Mouse (Mus musculus): ENCODE measurements around the gene Cpne2. TPM values are rescaled to one million over a fixed set of nuclear protein-coding genes. Genes with fewer than 3 reads are reported as not detected.

Cpne2 gene
- polyA plus RNA-seq, 1 experiment from 2014 or later = 26.4 TPM

GRCm38 (mm10) chr8:94540025-94540424 is 7.2 kb downstream of the Cpne2 start:
- Histone ChIP-seq H3K9ac (no peak overlapping the region), H3K36me3 (no peaks in the 10 kb centered on the region), H3K4me3 (no peak overlapping the region), H3K9me3 (no peaks in the 10 kb centered on the region), H3K27me3 (no peaks in the 10 kb centered on the region), H3K4me1 (replicated peaks) (peaks cover 23% of the 10 kb centered on the region), H3K4me2 (no peak overlapping the region), H3K27ac (replicated peaks) (no peak overlapping the region)
- 87% methylated on average over 2 of the region's 2 CpGs for WGBS
- ATAC-seq (ENCODE audit: low FRiP score, low read depth) = no peak

GRCm38 (mm10) chr8:94540889-94541795 is 8.4 kb downstream of the Cpne2 start:
- Histone ChIP-seq H3K4me1 (replicated peaks) (peaks cover 18% of the 10 kb centered on the region), H3K9me3 (no peaks in the 10 kb centered on the region), H3K9ac (no peak overlapping the region), H3K4me2 (no peak overlapping the region), H3K27me3 (no peaks in the 10 kb centered on the region), H3K4me3 (no peak overlapping the region), H3K27ac (replicated peaks) (no peak overlapping the region), H3K36me3 (no peaks in the 10 kb centered on the region)
- no peak for ATAC-seq (ENCODE audit: low FRiP score, low read depth)
- 65% methylated on average over 18 of the region's 18 CpGs for WGBS

- Histone ChIP-seq H3K9me3 (no peaks in the 10 kb centered on the region), H3K27me3 (no peaks in the 10 kb centered on the region), H3K4me1 (replicated peaks) (peaks cover 10% of the 10 kb centered on the region), H3K4me2 (no peak overlapping the region), H3K9ac (no peak overlapping the region), H3K4me3 (no peak overlapping the region), H3K36me3 (no peaks in the 10 kb centered on the region), H3K27ac (replicated peaks) (no peak overlapping the region)
- 81% methylated on average over 8 of the region's 8 CpGs for WGBS
- ATAC-seq (ENCODE audit: low FRiP score, low read depth) = no peak
These were observed 11.2 kb downstream of the Cpne2 start for GRCm38 (mm10) chr8:94543981-94544380.

GRCm38 (mm10) chr8:94549041-94549440 is 16.3 kb downstream of the Cpne2 start:
- Histone ChIP-seq H3K9ac (no peak overlapping the region), H3K4me3 (no peak overlapping the region), H3K27ac (replicated peaks) (0 out of 2 replicates have a peak overlapping the region, but pooled peaks have one; percentile 2), H3K4me2 (no peak overlapping the region), H3K9me3 (no peaks in the 10 kb centered on the region), H3K36me3 (no peaks in the 10 kb centered on the region), H3K27me3 (no peaks in the 10 kb centered on the region), H3K4me1 (replicated peaks) (peaks cover 27% of the 10 kb centered on the region)
- no peak for ATAC-seq (ENCODE audit: low FRiP score, low read depth)
- WGBS = 59% methylated on average over 5 of the region's 5 CpGs

GRCm38 (mm10) chr8:94549482-94549881 is 16.7 kb downstream of the Cpne2 start:
- no peak for ATAC-seq (ENCODE audit: low FRiP score, low read depth)
- H3K4me2 ChIP-seq = no peak overlapping the region
- no peaks in the 10 kb centered on the region for H3K36me3 ChIP-seq
- WGBS = 53% methylated on average over 5 of the region's 5 CpGs
- H3K27ac ChIP-seq (replicated peaks) = 0 out of 2 replicates have a peak overlapping the region, but pooled peaks have one; percentile 2
- no peak overlapping the region for H3K4me3 ChIP-seq
- H3K27me3 ChIP-seq = no peaks in the 10 kb centered on the region
- H3K9me3 ChIP-seq = no peaks in the 10 kb centered on the region
- H3K9ac ChIP-seq = no peak overlapping the region
- H3K4me1 ChIP-seq (replicated peaks) = peaks cover 27% of the 10 kb centered on the region

- Histone ChIP-seq H3K9ac (no peak overlapping the region), H3K4me1 (replicated peaks) (peaks cover 27% of the 10 kb centered on the region), H3K9me3 (no peaks in the 10 kb centered on the region), H3K27ac (replicated peaks) (no peak overlapping the region), H3K4me2 (no peak overlapping the region), H3K4me3 (no peak overlapping the region), H3K27me3 (no peaks in the 10 kb centered on the region), H3K36me3 (no peaks in the 10 kb centered on the region)
- ATAC-seq (ENCODE audit: low FRiP score, low read depth) = no peak
- 82% methylated on average over 5 of the region's 5 CpGs for WGBS
These were observed 17.2 kb downstream of the Cpne2 start for GRCm38 (mm10) chr8:94549998-94550397.

- Histone ChIP-seq H3K9me3 (no peaks in the 10 kb centered on the region), H3K27ac (replicated peaks) (peak overlapping the region; percentile 73), H3K4me2 (no peak overlapping the region), H3K36me3 (no peaks in the 10 kb centered on the region), H3K9ac (no peak overlapping the region), H3K4me1 (replicated peaks) (peaks cover 21% of the 10 kb centered on the region), H3K27me3 (no peaks in the 10 kb centered on the region), H3K4me3 (no peak overlapping the region)
- WGBS = 29% methylated on average over 17 of the region's 17 CpGs
- ATAC-seq (ENCODE audit: low FRiP score, low read depth) = peak; percentile 85
These were observed 19.0 kb downstream of the Cpne2 start for GRCm38 (mm10) chr8:94551471-94552422.

- ATAC-seq (ENCODE audit: low FRiP score, low read depth) = no peak
- 73% methylated on average over 2 of the region's 2 CpGs for WGBS
- Histone ChIP-seq H3K36me3 (no peaks in the 10 kb centered on the region), H3K4me2 (no peak overlapping the region), H3K4me3 (no peak overlapping the region), H3K27ac (replicated peaks) (peak overlapping the region; percentile 73; the same call in 1 of the 2 replicates), H3K9me3 (no peaks in the 10 kb centered on the region), H3K4me1 (replicated peaks) (peaks cover 21% of the 10 kb centered on the region), H3K27me3 (no peaks in the 10 kb centered on the region), H3K9ac (no peak overlapping the region)
These were observed 19.9 kb downstream of the Cpne2 start for GRCm38 (mm10) chr8:94552696-94553095.

- peaks cover 8% of the 10 kb centered on the region for H3K4me1 ChIP-seq (replicated peaks)
- ATAC-seq (ENCODE audit: low FRiP score, low read depth) = no peak
- no peak overlapping the region for H3K4me2 ChIP-seq
- H3K9ac ChIP-seq = no peak overlapping the region
- 84% methylated on average over 3 of the region's 3 CpGs for WGBS
- no peaks in the 10 kb centered on the region for H3K36me3 ChIP-seq
- H3K9me3 ChIP-seq = no peaks in the 10 kb centered on the region
- H3K27ac ChIP-seq (replicated peaks) = no peak overlapping the region
- H3K27me3 ChIP-seq = no peaks in the 10 kb centered on the region
- no peak overlapping the region for H3K4me3 ChIP-seq
These were observed 24.5 kb downstream of the Cpne2 start for GRCm38 (mm10) chr8:94557281-94557680.

- no peaks in the 10 kb centered on the region for H3K9me3 ChIP-seq
- no peaks in the 10 kb centered on the region for H3K27me3 ChIP-seq
- no peak overlapping the region for H3K9ac ChIP-seq
- H3K4me2 ChIP-seq = no peak overlapping the region
- no peaks in the 10 kb centered on the region for H3K36me3 ChIP-seq
- no peak overlapping the region for H3K4me3 ChIP-seq
- no peak overlapping the region for H3K27ac ChIP-seq (replicated peaks)
- ATAC-seq (ENCODE audit: low FRiP score, low read depth) = peak; percentile 88
- WGBS = 34% methylated on average over 5 of the region's 5 CpGs
- H3K4me1 ChIP-seq (replicated peaks) = peaks cover 15% of the 10 kb centered on the region
These were observed 28.5 kb downstream of the Cpne2 start for GRCm38 (mm10) chr8:94561256-94561655.

GRCm38 (mm10) chr8:94564421-94564820 is 31.6 kb downstream of the Cpne2 start:
- Histone ChIP-seq H3K9me3 (no peaks in the 10 kb centered on the region), H3K27me3 (no peaks in the 10 kb centered on the region), H3K4me2 (no peak overlapping the region), H3K36me3 (no peaks in the 10 kb centered on the region), H3K9ac (no peak overlapping the region), H3K4me3 (no peak overlapping the region), H3K4me1 (replicated peaks) (peaks cover 34% of the 10 kb centered on the region), H3K27ac (replicated peaks) (no peak overlapping the region)
- no peak for ATAC-seq (ENCODE audit: low FRiP score, low read depth)

- peaks cover 40% of the 10 kb centered on the region for H3K4me1 ChIP-seq (replicated peaks)
- no peak overlapping the region for H3K4me3 ChIP-seq
- no peak for ATAC-seq (ENCODE audit: low FRiP score, low read depth)
- H3K9me3 ChIP-seq = no peaks in the 10 kb centered on the region
- no peak overlapping the region for H3K4me2 ChIP-seq
- H3K27me3 ChIP-seq = no peaks in the 10 kb centered on the region
- H3K9ac ChIP-seq = no peak overlapping the region
- no peaks in the 10 kb centered on the region for H3K36me3 ChIP-seq
- 56% methylated on average over 6 of the region's 6 CpGs for WGBS
- peak overlapping the region; percentile 84 for H3K27ac ChIP-seq (replicated peaks)
These were observed 33.2 kb downstream of the Cpne2 start for GRCm38 (mm10) chr8:94566033-94566432.
